Comparison of ENCODE assay signal across 8 mouse cellular contexts in genomic region chr4:57821556-57822356, GRCm38 (mm10).
DNase-seq lines count a peak whose midpoint lies in the region; ATAC-seq lines count a peak whose summit lies in the region.

No protein-coding gene starts in this region.

- no peak overlapping the region for H3K4me3 ChIP-seq in heart, embryonic 15.5 days
- H3K4me3 ChIP-seq in forebrain, embryonic 14.5 days (ENCODE audit: low read depth, low read length), result no peak overlapping the region
- H3K4me3 ChIP-seq in limb, embryonic 15.5 days, result no peak overlapping the region

- ATAC-seq in heart, embryonic 15.5 days (replicated peaks; ENCODE audit: insufficient number of reproducible peaks, insufficient read depth, low FRiP score, low read depth), result no peak
- ATAC-seq in forebrain, embryonic 14.5 days, result peak; percentile 77
- ATAC-seq in limb, embryonic 15.5 days (ENCODE audit: insufficient number of reproducible peaks, low FRiP score, low TSS enrichment, low read depth), result no peak
- no peak for ATAC-seq in megakaryocyte, adult 5-6 weeks (ENCODE audit: poor library complexity, severe bottlenecking)

- peak overlapping the region; percentile 59 for H3K27ac ChIP-seq in heart, embryonic 15.5 days
- peak overlapping the region; percentile 52; the same call in 1 of the 2 replicates for H3K27ac ChIP-seq in forebrain, embryonic 14.5 days (ENCODE audit: low read depth, low read length)
- peak overlapping the region; percentile 30; the same call in 1 of the 2 replicates for H3K27ac ChIP-seq in limb, embryonic 15.5 days

- H3K27me3 ChIP-seq in heart, embryonic 15.5 days, result no peaks in the 10 kb centered on the region
- H3K27me3 ChIP-seq in forebrain, embryonic 14.5 days (replicated peaks; ENCODE audit: control insufficient read depth, insufficient read depth, low read length), result no peaks in the 10 kb centered on the region
- no peaks in the 10 kb centered on the region for H3K27me3 ChIP-seq in limb, embryonic 15.5 days

- no peaks in the 10 kb centered on the region for H3K36me3 ChIP-seq in heart, embryonic 15.5 days
- no peaks in the 10 kb centered on the region for H3K36me3 ChIP-seq in forebrain, embryonic 14.5 days (ENCODE audit: control insufficient read depth, insufficient read depth, low read length)
- H3K36me3 ChIP-seq in limb, embryonic 15.5 days, result peaks cover 6% of the 10 kb centered on the region; the same call in 1 of the 2 replicates

- 27% methylated on average over 11 of the region's 11 CpGs for WGBS in heart, embryonic 15.5 days
- 5% methylated on average over 11 of the region's 11 CpGs for WGBS in forebrain, embryonic 14.5 days
- WGBS in limb, embryonic 15.5 days, result 12% methylated on average over 11 of the region's 11 CpGs

- peak overlapping the region; percentile 6 for H3K4me2 ChIP-seq in heart, embryonic 15.5 days
- H3K4me2 ChIP-seq in forebrain, embryonic 14.5 days (ENCODE audit: low read length), result peak overlapping the region; percentile 35
- 0 out of 2 replicates have a peak overlapping the region, but pooled peaks have one; percentile 17 for H3K4me2 ChIP-seq in limb, embryonic 15.5 days

- no peak overlapping the region for H3K9ac ChIP-seq in heart, embryonic 15.5 days
- H3K9ac ChIP-seq in forebrain, embryonic 14.5 days (ENCODE audit: low read length), result peak overlapping the region; percentile 49
- no peak overlapping the region for H3K9ac ChIP-seq in limb, embryonic 15.5 days

- H3K9me3 ChIP-seq in heart, embryonic 15.5 days (replicated peaks), result no peaks in the 10 kb centered on the region
- no peaks in the 10 kb centered on the region for H3K9me3 ChIP-seq in forebrain, embryonic 14.5 days (replicated peaks; ENCODE audit: control insufficient read depth, low read length)
- no peaks in the 10 kb centered on the region for H3K9me3 ChIP-seq in limb, embryonic 15.5 days

- no peak for DNase-seq in heart, adult 18-20 months
- DNase-seq in brain, embryonic 18.5 days (ENCODE audit: low read depth, low spot score), result peak; percentile 18
- DNase-seq in forebrain, embryonic 14.5 days (ENCODE audit: low spot score), result peak; percentile 59
- DNase-seq in adrenal gland, postnatal 4 days (ENCODE audit: low spot score in 2 of 2), result no peak
- DNase-seq in cerebellum, adult 11 months, result no peak

- H3K4me1 ChIP-seq in heart, embryonic 15.5 days (replicated peaks), result peaks cover 35% of the 10 kb centered on the region
- peaks cover 13% of the 10 kb centered on the region; the same call in 1 of the 2 replicates for H3K4me1 ChIP-seq in forebrain, embryonic 14.5 days (ENCODE audit: control insufficient read depth, insufficient read depth, low read length)
- H3K4me1 ChIP-seq in limb, embryonic 15.5 days, result peaks cover 11% of the 10 kb centered on the region

Comparison
In these comparisons a context has a peak if more than half of its experiments do, and no peak if none do; other contexts are left out.
1. DNase-seq: peak in brain, embryonic 18.5 days (single experiment) and forebrain, embryonic 14.5 days (single experiment); none in heart, adult 18-20 months (0 of 2), adrenal gland, postnatal 4 days (0 of 2) and cerebellum, adult 11 months (single experiment).
2. Peak in every context shown above with its lines, with median percentiles within 50 percentile points of each other: H3K27ac ChIP-seq and H3K4me2 ChIP-seq.